Mouse (Mus musculus): ENCODE results near the gene Zfp956. TPM values are rescaled to one million over a fixed set of nuclear protein-coding genes. Genes with fewer than 3 reads are reported as not detected.
"Not testable (repeated sequence)": the region's sequence is repeated elsewhere in the genome, so short reads cannot be mapped to it uniquely, and the experiment has no call there.

Zfp956 gene
- polyA plus RNA-seq, 1 experiment = 6.7 TPM

GRCm38 (mm10) chr6:47943021-47943691 is 10.0 kb upstream of the Zfp956 start:
- peak; percentile 44; the same call in 1 of the 2 replicates for TF ChIP-seq CTCF (conservative IDR thresholded peaks at IDR 0.05; ENCODE audit: insufficient read depth, insufficient read length, low read depth, low read length)
- TF ChIP-seq POLR2A (IDR thresholded peaks at IDR 0.05; ENCODE audit: low read depth, low read length) = no peak
- Histone ChIP-seq H3K27ac (ENCODE audit: insufficient read depth, low read depth, low read length) (no peak overlapping the region), H3K27me3 (replicated peaks; ENCODE audit: control insufficient read depth, insufficient read depth, low read length) (no peaks in the 10 kb centered on the region), H3K4me1 (ENCODE audit: control insufficient read depth, insufficient read depth, low read length) (no peaks in the 10 kb centered on the region), H3K36me3 (ENCODE audit: control insufficient read depth, insufficient read depth, low read length) (no peaks in the 10 kb centered on the region), H3K4me3 (ENCODE audit: insufficient read depth, low read depth, low read length) (peak overlapping the region; percentile 35)
- 17% methylated on average over 64 of the region's 64 CpGs for WGBS
- DNase-seq = peak; percentile 75

GRCm38 (mm10) chr6:47943721-47944120 is 9.5 kb upstream of the Zfp956 start:
- Histone ChIP-seq H3K36me3 (ENCODE audit: control insufficient read depth, insufficient read depth, low read length) (no peaks in the 10 kb centered on the region), H3K4me1 (ENCODE audit: control insufficient read depth, insufficient read depth, low read length) (no peaks in the 10 kb centered on the region), H3K27me3 (replicated peaks; ENCODE audit: control insufficient read depth, insufficient read depth, low read length) (no peaks in the 10 kb centered on the region), H3K27ac (ENCODE audit: insufficient read depth, low read depth, low read length) (no peak overlapping the region), H3K4me3 (ENCODE audit: insufficient read depth, low read depth, low read length) (peak overlapping the region; percentile 35; the same call in 1 of the 2 replicates)
- TF ChIP-seq POLR2A (IDR thresholded peaks at IDR 0.05; ENCODE audit: low read depth, low read length) (no peak), CTCF (conservative IDR thresholded peaks at IDR 0.05; ENCODE audit: insufficient read depth, insufficient read length, low read depth, low read length) (no peak)
- DNase-seq = no peak
- WGBS = 86% methylated on average over 3 of the region's 3 CpGs

- no peak for TF ChIP-seq CTCF (conservative IDR thresholded peaks at IDR 0.05; ENCODE audit: insufficient read depth, insufficient read length, low read depth, low read length)
- TF ChIP-seq POLR2A (IDR thresholded peaks at IDR 0.05; ENCODE audit: low read depth, low read length) = no peak
- H3K4me1 ChIP-seq (ENCODE audit: control insufficient read depth, insufficient read depth, low read length) = no peaks in the 10 kb centered on the region
- no peaks in the 10 kb centered on the region for H3K36me3 ChIP-seq (ENCODE audit: control insufficient read depth, insufficient read depth, low read length)
- no peaks in the 10 kb centered on the region for H3K27me3 ChIP-seq (replicated peaks; ENCODE audit: control insufficient read depth, insufficient read depth, low read length)
- 96% methylated on average over 4 of the region's 4 CpGs for WGBS
- H3K27ac ChIP-seq (ENCODE audit: insufficient read depth, low read depth, low read length) = no peak overlapping the region
- no peak for DNase-seq
- no peak overlapping the region for H3K4me3 ChIP-seq (ENCODE audit: insufficient read depth, low read depth, low read length)
These were observed 5.8 kb upstream of the Zfp956 start for GRCm38 (mm10) chr6:47947388-47947787.

- WGBS = 82% methylated on average over 3 of the region's 3 CpGs
- H3K4me1 ChIP-seq (ENCODE audit: control insufficient read depth, insufficient read depth, low read length) = peaks cover 4% of the 10 kb centered on the region; the same call in 1 of the 2 replicates
- no peak for TF ChIP-seq CTCF (conservative IDR thresholded peaks at IDR 0.05; ENCODE audit: insufficient read depth, insufficient read length, low read depth, low read length)
- TF ChIP-seq POLR2A (IDR thresholded peaks at IDR 0.05; ENCODE audit: low read depth, low read length) = no peak
- no peaks in the 10 kb centered on the region for H3K36me3 ChIP-seq (ENCODE audit: control insufficient read depth, insufficient read depth, low read length)
- H3K27ac ChIP-seq (ENCODE audit: insufficient read depth, low read depth, low read length) = no peak overlapping the region
- no peak for DNase-seq
- no peak overlapping the region for H3K4me3 ChIP-seq (ENCODE audit: insufficient read depth, low read depth, low read length)
- no peaks in the 10 kb centered on the region for H3K27me3 ChIP-seq (replicated peaks; ENCODE audit: control insufficient read depth, insufficient read depth, low read length)
These were observed 1.2 kb downstream of the Zfp956 start for GRCm38 (mm10) chr6:47954425-47954824.

- no peak overlapping the region for H3K4me3 ChIP-seq (ENCODE audit: insufficient read depth, low read depth, low read length)
- H3K27me3 ChIP-seq (replicated peaks; ENCODE audit: control insufficient read depth, insufficient read depth, low read length) = no peaks in the 10 kb centered on the region
- H3K27ac ChIP-seq (ENCODE audit: insufficient read depth, low read depth, low read length) = no peak overlapping the region
- no peak for TF ChIP-seq POLR2A (IDR thresholded peaks at IDR 0.05; ENCODE audit: low read depth, low read length)
- TF ChIP-seq CTCF (conservative IDR thresholded peaks at IDR 0.05; ENCODE audit: insufficient read depth, insufficient read length, low read depth, low read length) = no peak
- DNase-seq = no peak
- peaks cover 7% of the 10 kb centered on the region; the same call in 1 of the 2 replicates for H3K4me1 ChIP-seq (ENCODE audit: control insufficient read depth, insufficient read depth, low read length)
- H3K36me3 ChIP-seq (ENCODE audit: control insufficient read depth, insufficient read depth, low read length) = no peaks in the 10 kb centered on the region
These were observed 4.6 kb downstream of the Zfp956 start for GRCm38 (mm10) chr6:47957816-47958215.

GRCm38 (mm10) chr6:47960685-47961421 is 7.7 kb downstream of the Zfp956 start:
- H3K27me3 ChIP-seq (replicated peaks; ENCODE audit: control insufficient read depth, insufficient read depth, low read length) = no peaks in the 10 kb centered on the region
- no peaks in the 10 kb centered on the region for H3K36me3 ChIP-seq (ENCODE audit: control insufficient read depth, insufficient read depth, low read length)
- TF ChIP-seq CTCF (conservative IDR thresholded peaks at IDR 0.05; ENCODE audit: insufficient read depth, insufficient read length, low read depth, low read length) (no peak), POLR2A (IDR thresholded peaks at IDR 0.05; ENCODE audit: low read depth, low read length) (no peak)
- H3K4me1 ChIP-seq (ENCODE audit: control insufficient read depth, insufficient read depth, low read length) = peaks cover 3% of the 10 kb centered on the region; the same call in 1 of the 2 replicates
- WGBS = 66% methylated on average over 6 of the region's 6 CpGs
- peak; percentile 19 for DNase-seq
- H3K27ac ChIP-seq (ENCODE audit: insufficient read depth, low read depth, low read length) = no peak overlapping the region
- H3K4me3 ChIP-seq (ENCODE audit: insufficient read depth, low read depth, low read length) = no peak overlapping the region

- DNase-seq = no peak
- no peak overlapping the region for H3K4me3 ChIP-seq (ENCODE audit: insufficient read depth, low read depth, low read length)
- H3K27me3 ChIP-seq (replicated peaks; ENCODE audit: control insufficient read depth, insufficient read depth, low read length) = no peaks in the 10 kb centered on the region
- no peak for TF ChIP-seq POLR2A (IDR thresholded peaks at IDR 0.05; ENCODE audit: low read depth, low read length)
- TF ChIP-seq CTCF (conservative IDR thresholded peaks at IDR 0.05; ENCODE audit: insufficient read depth, insufficient read length, low read depth, low read length) = no peak
- peaks cover 3% of the 10 kb centered on the region; the same call in 1 of the 2 replicates for H3K4me1 ChIP-seq (ENCODE audit: control insufficient read depth, insufficient read depth, low read length)
- no peak overlapping the region for H3K27ac ChIP-seq (ENCODE audit: insufficient read depth, low read depth, low read length)
- no peaks in the 10 kb centered on the region for H3K36me3 ChIP-seq (ENCODE audit: control insufficient read depth, insufficient read depth, low read length)
- 82% methylated on average over 7 of the region's 7 CpGs for WGBS
These were observed 9.9 kb downstream of the Zfp956 start for GRCm38 (mm10) chr6:47963051-47963450.

GRCm38 (mm10) chr6:47968166-47968565 is 15.0 kb downstream of the Zfp956 start:
- not testable (repeated sequence) for H3K4me3 ChIP-seq (ENCODE audit: insufficient read depth, low read depth, low read length); H3K36me3 ChIP-seq (ENCODE audit: control insufficient read depth, insufficient read depth, low read length); H3K4me1 ChIP-seq (ENCODE audit: control insufficient read depth, insufficient read depth, low read length); DNase-seq; H3K27ac ChIP-seq (ENCODE audit: insufficient read depth, low read depth, low read length); H3K27me3 ChIP-seq (replicated peaks; ENCODE audit: control insufficient read depth, insufficient read depth, low read length)
- 88% methylated on average over 1 of the region's 1 CpGs for WGBS
